Mouse (Mus musculus): Measurements from ENCODE around the gene Camta2. TPM values are rescaled to one million over a fixed set of nuclear protein-coding genes. Genes with fewer than 3 reads are reported as not detected.

Camta2 gene
- polyA plus RNA-seq, 2 experiments = 2.1 to 2.7 TPM

DNA sequence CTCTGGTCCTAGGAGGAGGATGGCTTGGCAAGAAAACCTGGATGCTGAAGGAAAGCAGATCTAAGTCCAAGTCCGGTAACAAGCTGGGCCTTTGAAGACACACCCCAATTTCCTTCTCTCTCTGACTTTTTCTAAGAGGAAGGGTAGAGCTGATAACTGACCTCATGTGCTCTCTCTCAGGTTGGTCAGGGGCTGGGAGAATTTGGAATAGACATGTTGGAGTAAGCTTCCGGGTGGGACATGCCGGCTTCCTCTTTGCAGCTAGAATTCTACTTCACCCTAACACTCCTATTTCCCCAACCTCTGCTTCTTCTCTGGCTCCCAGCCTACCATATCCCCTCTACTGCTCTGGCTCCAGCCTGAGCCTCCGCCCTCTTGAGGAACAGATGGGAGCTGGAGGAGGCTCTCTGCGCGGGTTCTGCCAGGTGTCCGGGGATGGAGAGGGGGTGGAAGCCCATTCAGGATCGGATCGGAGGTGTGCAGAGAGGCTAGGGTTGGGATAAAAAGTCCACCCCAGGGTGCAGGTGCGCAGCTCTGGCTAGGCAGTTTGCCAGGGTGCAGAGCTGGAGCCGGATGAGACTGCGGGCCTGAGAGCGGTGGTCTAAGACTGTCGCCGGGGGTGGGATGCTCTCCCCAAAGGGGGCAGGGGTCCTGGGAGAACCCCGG lies 871 bp downstream of the Camta2 start:
- no peak for DNase-seq (ENCODE audit: low read depth in 3 of 3, low spot score in 3 of 3)
- H3K27me3 ChIP-seq (ENCODE audit: control insufficient read depth, insufficient read depth, low read length) = no peaks in the 10 kb centered on the region; the same call in 1 of the 2 replicates
- TF ChIP-seq EP300 (IDR thresholded peaks at IDR 0.05; ENCODE audit: low read depth) (no peak), CTCF (IDR thresholded peaks at IDR 0.05; ENCODE audit: low read depth) (0 out of 2 replicates have a peak, but pooled peaks have one; percentile 13)
- no peak overlapping the region for H3K27ac ChIP-seq
- ATAC-seq (ENCODE audit: insufficient read depth) = peak; percentile 20
- peak overlapping the region; percentile 83 for H3K4me2 ChIP-seq (ENCODE audit: low read depth)
- peak overlapping the region; percentile 75 to 84 for H3K4me3 ChIP-seq (ENCODE audit: insufficient read depth in 1 of 2, low read depth in 2 of 2, low read length in 2 of 2)
- H3K9ac ChIP-seq (replicated peaks) = peak overlapping the region; percentile 69
- no peaks in the 10 kb centered on the region for H3K9me3 ChIP-seq (ENCODE audit: control insufficient read depth, low read length)
- H3K4me1 ChIP-seq (replicated peaks; ENCODE audit: control insufficient read depth in 2 of 2, insufficient read depth in 2 of 2, low read length in 1 of 2) = peaks cover 0 to 14% of the 10 kb centered on the region in 2 experiments; a peak in 3 of 4 replicates
- whole genome bisulfite sequencing (ENCODE audit: insufficient replicate concordance) = 3% methylated on average over 16 of the region's 16 CpGs
- no peaks in the 10 kb centered on the region; the same call in 1 of the 2 replicates for H3K36me3 ChIP-seq (replicated peaks; ENCODE audit: control insufficient read depth, insufficient read depth, low read depth)

DNA sequence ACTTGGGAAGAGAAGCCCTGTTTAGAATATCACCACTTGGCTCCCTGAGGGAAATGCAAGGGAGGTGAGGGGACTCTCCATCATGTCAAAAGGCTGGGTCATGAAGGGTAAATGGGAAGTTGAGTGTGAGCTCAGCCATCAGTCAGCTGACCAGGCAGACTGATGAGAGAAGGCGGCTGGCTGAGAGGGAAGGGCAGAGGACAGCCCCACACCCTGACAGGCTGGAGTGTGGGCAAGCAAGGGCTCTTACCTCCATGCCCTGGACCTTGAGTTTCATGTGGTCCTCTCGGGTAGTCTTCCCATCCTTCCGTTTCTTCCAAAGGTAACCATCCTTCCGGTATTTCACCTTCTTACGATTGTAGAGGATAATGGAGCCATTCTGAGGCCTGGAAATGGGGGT lies 4.3 kb downstream of the Camta2 start:
- ATAC-seq (ENCODE audit: insufficient read depth) (no peak), DNase-seq (ENCODE audit: low read depth in 3 of 3, low spot score in 3 of 3) (no peak)
- no peaks in the 10 kb centered on the region for H3K27me3 ChIP-seq (ENCODE audit: control insufficient read depth, insufficient read depth, low read length)
- H3K4me2 ChIP-seq (ENCODE audit: low read depth) = no peak overlapping the region
- no peak overlapping the region for H3K27ac ChIP-seq
- no peak for TF ChIP-seq CTCF (IDR thresholded peaks at IDR 0.05; ENCODE audit: low read depth)
- no peak for TF ChIP-seq EP300 (IDR thresholded peaks at IDR 0.05; ENCODE audit: low read depth)
- H3K4me1 ChIP-seq (replicated peaks; ENCODE audit: control insufficient read depth in 2 of 2, insufficient read depth in 2 of 2, low read length in 1 of 2) = peaks cover 0 to 23% of the 10 kb centered on the region in 2 experiments; a peak in 3 of 4 replicates
- no peaks in the 10 kb centered on the region for H3K9me3 ChIP-seq (ENCODE audit: control insufficient read depth, low read length)
- no peak overlapping the region for H3K4me3 ChIP-seq (ENCODE audit: insufficient read depth in 1 of 2, low read depth in 2 of 2, low read length in 2 of 2)
- H3K9ac ChIP-seq (replicated peaks) = no peak overlapping the region
- 73% methylated on average over 5 of the region's 5 CpGs for WGBS (ENCODE audit: insufficient replicate concordance)
- no peaks in the 10 kb centered on the region; the same call in 1 of the 2 replicates for H3K36me3 ChIP-seq (replicated peaks; ENCODE audit: control insufficient read depth, insufficient read depth, low read depth)

DNA sequence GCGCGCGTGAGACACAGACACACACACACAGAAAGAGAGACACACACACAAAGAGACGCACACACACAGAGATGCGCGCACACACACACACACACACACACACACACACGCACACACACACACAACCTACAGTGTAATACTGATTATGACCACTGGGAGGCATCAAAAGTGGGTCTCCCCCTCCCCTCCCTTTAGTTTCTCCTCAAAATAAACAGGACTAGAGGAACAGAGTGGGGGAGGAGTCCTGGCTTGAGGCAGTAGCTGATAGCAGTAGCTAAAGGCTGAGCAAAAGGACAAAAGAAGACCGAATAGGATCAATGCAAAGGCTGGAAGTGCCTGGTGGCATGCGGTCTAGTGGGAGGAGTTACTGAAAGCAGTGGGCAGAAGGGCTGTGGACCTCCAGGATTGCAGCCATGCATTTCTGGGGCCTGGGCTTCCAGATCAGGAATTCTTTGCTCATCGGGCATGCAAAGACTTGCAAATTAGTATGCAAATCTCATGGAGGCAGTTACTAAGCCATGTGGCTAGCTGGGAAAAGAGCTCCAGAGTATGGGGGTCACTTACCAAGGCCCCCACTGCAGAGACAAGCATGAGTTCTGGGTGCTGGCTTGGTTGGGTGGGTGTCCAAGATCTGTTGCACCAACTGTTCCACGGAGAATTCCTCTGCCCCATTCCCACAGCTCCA lies 5.9 kb downstream of the Camta2 start:
- Histone ChIP-seq H3K4me2 (ENCODE audit: low read depth) (no peak overlapping the region), H3K27ac (no peak overlapping the region), H3K4me1 (replicated peaks; ENCODE audit: control insufficient read depth in 2 of 2, insufficient read depth in 2 of 2, low read length in 1 of 2) (peaks cover 0 to 25% of the 10 kb centered on the region in 2 experiments; a peak in 2 of 4 replicates), H3K4me3 (ENCODE audit: insufficient read depth in 1 of 2, low read depth in 2 of 2, low read length in 2 of 2) (no peak overlapping the region), H3K27me3 (ENCODE audit: control insufficient read depth, insufficient read depth, low read length) (no peaks in the 10 kb centered on the region), H3K36me3 (replicated peaks; ENCODE audit: control insufficient read depth, insufficient read depth, low read depth) (no peaks in the 10 kb centered on the region; the same call in 1 of the 2 replicates), H3K9ac (replicated peaks) (no peak overlapping the region), H3K9me3 (ENCODE audit: control insufficient read depth, low read length) (no peaks in the 10 kb centered on the region)
- TF ChIP-seq EP300 (IDR thresholded peaks at IDR 0.05; ENCODE audit: low read depth) (no peak), CTCF (IDR thresholded peaks at IDR 0.05; ENCODE audit: low read depth) (peak; percentile 64)
- WGBS (ENCODE audit: insufficient replicate concordance) = 58% methylated on average over 11 of the region's 11 CpGs
- DNase-seq (ENCODE audit: low read depth in 3 of 3, low spot score in 3 of 3) = no peak
- ATAC-seq (ENCODE audit: insufficient read depth) = peak; percentile 17; the same call in 1 of the 2 replicates

DNA sequence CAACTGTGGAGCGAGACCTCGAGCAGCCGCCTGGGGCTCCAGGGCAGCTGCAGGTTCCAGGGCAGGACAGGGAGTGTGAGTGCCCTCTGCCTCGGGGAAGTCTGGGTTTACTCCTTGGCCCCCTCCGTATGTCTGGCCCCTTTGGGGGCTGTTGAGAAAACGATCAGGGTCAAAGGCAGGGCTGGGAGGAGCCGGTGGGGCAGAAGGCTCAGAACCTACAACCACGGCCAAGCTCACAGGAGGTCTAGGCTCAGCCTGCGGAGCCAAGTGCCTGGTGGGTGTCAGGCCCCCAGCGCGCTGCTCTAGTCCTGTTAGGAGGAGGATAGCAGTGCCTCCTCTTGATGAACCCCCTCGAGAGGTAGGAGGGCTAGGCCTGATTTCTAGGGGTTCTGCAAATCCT lies 6.7 kb downstream of the Camta2 start:
- H3K27me3 ChIP-seq (ENCODE audit: control insufficient read depth, insufficient read depth, low read length) = no peaks in the 10 kb centered on the region
- ATAC-seq (ENCODE audit: insufficient read depth) = no peak
- peaks cover 0 to 22% of the 10 kb centered on the region in 2 experiments; a peak in 2 of 4 replicates for H3K4me1 ChIP-seq (replicated peaks; ENCODE audit: control insufficient read depth in 2 of 2, insufficient read depth in 2 of 2, low read length in 1 of 2)
- WGBS (ENCODE audit: insufficient replicate concordance) = 79% methylated on average over 12 of the region's 12 CpGs
- H3K9ac ChIP-seq (replicated peaks) = no peak overlapping the region
- no peak overlapping the region for H3K4me3 ChIP-seq (ENCODE audit: insufficient read depth in 1 of 2, low read depth in 2 of 2, low read length in 2 of 2)
- no peaks in the 10 kb centered on the region for H3K9me3 ChIP-seq (ENCODE audit: control insufficient read depth, low read length)
- TF ChIP-seq CTCF (IDR thresholded peaks at IDR 0.05; ENCODE audit: low read depth) (no peak), EP300 (IDR thresholded peaks at IDR 0.05; ENCODE audit: low read depth) (no peak)
- no peak for DNase-seq (ENCODE audit: low read depth in 3 of 3, low spot score in 3 of 3)
- H3K4me2 ChIP-seq (ENCODE audit: low read depth) = no peak overlapping the region
- no peak overlapping the region for H3K27ac ChIP-seq
- no peaks in the 10 kb centered on the region; the same call in 1 of the 2 replicates for H3K36me3 ChIP-seq (replicated peaks; ENCODE audit: control insufficient read depth, insufficient read depth, low read depth)

DNA sequence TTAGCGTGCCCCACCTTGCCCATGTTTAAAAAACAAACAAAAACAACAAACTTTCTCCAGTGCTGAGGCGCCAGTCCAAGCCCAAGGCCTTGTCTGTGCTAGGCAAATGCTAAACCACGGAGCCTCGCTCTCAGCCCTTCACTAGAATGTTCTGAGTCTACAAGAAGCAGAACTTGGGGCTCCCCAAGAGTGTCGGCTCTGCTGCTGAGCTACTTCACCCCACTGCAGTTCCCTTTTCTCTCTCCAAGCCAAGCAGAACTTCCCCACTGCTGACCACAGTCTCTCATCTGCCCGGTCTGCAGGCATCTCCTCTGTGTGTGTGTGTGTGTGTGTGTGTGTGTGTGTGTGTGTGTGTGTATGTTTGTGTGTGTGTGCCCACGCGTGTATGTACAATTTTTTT lies 8.0 kb downstream of the Camta2 start:
- Histone ChIP-seq H3K4me2 (ENCODE audit: low read depth) (no peak overlapping the region), H3K27ac (no peak overlapping the region), H3K36me3 (replicated peaks; ENCODE audit: control insufficient read depth, insufficient read depth, low read depth) (no peaks in the 10 kb centered on the region; the same call in 1 of the 2 replicates), H3K27me3 (ENCODE audit: control insufficient read depth, insufficient read depth, low read length) (no peaks in the 10 kb centered on the region), H3K4me1 (replicated peaks; ENCODE audit: control insufficient read depth in 2 of 2, insufficient read depth in 2 of 2, low read length in 1 of 2) (peaks cover 0 to 22% of the 10 kb centered on the region in 2 experiments; a peak in 2 of 4 replicates), H3K9me3 (ENCODE audit: control insufficient read depth, low read length) (no peaks in the 10 kb centered on the region), H3K4me3 (ENCODE audit: insufficient read depth in 1 of 2, low read depth in 2 of 2, low read length in 2 of 2) (no peak overlapping the region), H3K9ac (replicated peaks) (no peak overlapping the region)
- no peak for ATAC-seq (ENCODE audit: insufficient read depth)
- no peak for DNase-seq (ENCODE audit: low read depth in 3 of 3, low spot score in 3 of 3)
- TF ChIP-seq EP300 (IDR thresholded peaks at IDR 0.05; ENCODE audit: low read depth) (no peak), CTCF (IDR thresholded peaks at IDR 0.05; ENCODE audit: low read depth) (no peak)
- WGBS (ENCODE audit: insufficient replicate concordance) = 45% methylated on average over 8 of the region's 8 CpGs
